Mouse (Mus musculus): Measurements from ENCODE around the gene Slc9a2. TPM values are rescaled to one million over a fixed set of nuclear protein-coding genes. Genes with fewer than 3 reads are reported as not detected.
A peak's percentile ranks its signal among the peaks of the same experiment; 100 is the strongest.

The Slc9a2 gene
- polyA plus RNA-seq, 1 experiment from 2014 or later, result not detected

DNA sequence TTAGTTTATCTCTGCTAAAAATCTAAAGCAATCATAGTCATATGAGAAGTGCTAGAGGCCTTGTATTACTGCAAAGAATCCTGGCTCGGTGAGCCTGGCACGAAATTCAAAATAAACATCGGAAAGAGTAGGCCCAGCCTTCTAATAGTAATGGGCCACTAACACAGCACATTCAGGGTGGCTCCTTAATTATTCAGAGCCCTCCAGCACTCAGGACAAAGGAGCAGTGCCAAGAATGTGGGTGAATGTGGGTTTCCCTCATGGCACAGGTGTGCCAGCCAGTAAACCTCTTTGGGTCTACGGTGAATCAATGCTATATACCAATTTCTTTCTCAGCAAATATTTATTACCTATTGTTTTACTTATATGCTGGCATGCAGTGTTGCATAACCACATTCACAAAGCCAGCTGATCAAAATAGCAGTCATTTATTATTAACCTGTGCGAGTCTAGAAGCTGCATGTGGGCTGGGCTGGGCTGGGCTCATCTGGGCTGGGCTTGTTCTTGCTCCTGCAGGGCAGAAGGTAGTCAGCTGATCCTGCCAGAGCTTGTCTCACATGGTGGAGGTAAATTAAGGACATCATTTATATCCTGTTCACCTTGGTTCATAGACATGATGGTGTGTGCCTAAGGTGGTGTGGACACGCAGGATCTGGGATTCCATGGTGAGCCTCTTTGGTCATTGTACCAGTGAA is 79.5 kb downstream of the Slc9a2 start:
- WGBS, result 70% methylated on average over 6 of the region's 6 CpGs

DNA sequence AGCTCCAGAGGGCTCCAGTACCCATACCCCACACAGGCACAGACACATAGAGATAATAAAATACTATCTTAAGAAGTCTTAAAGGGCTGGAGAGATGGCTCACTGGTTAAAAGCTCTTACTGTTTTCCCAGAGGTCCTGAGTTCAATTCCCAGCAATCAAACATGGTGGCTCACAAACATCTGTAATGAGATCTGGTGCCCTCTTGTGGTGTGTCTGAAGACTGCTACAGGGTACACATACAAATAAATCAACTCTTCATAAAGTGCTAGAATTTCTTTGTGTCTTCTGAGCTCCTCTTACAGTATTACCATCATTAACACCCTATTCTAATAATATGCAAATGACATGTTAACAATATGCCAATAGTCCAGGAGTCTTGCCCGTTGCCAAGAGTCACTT is 83.7 kb downstream of the Slc9a2 start:
- Histone ChIP-seq H3K27ac (ENCODE audit: low read depth) (no peak overlapping the region), H3K9me3 (ENCODE audit: low read depth, low read length) (no peaks in the 10 kb centered on the region), H3K4me1 (ENCODE audit: insufficient read depth) (no peaks in the 10 kb centered on the region), H3K9ac (no peak overlapping the region), H3K4me3 (ENCODE audit: low read depth, low read length) (no peak overlapping the region), H3K4me2 (no peak overlapping the region), H3K36me3 (ENCODE audit: insufficient read depth) (no peaks in the 10 kb centered on the region), H3K27me3 (ENCODE audit: insufficient read depth, low read length) (no peaks in the 10 kb centered on the region)
- 90% methylated on average over 1 of the region's 1 CpGs for WGBS
- no peak for ATAC-seq (ENCODE audit: insufficient read depth)
- no peak for DNase-seq
- TF ChIP-seq CTCF (IDR thresholded peaks at IDR 0.05; ENCODE audit: low read depth), result no peak

More for the DNA sequence above, 79.5 kb downstream of the Slc9a2 start:
- DNase-seq (no peak), ATAC-seq (ENCODE audit: insufficient read depth) (no peak)
- Histone ChIP-seq H3K9ac (no peak overlapping the region), H3K27ac (ENCODE audit: low read depth) (no peak overlapping the region), H3K4me3 (ENCODE audit: low read depth, low read length) (no peak overlapping the region), H3K9me3 (ENCODE audit: low read depth, low read length) (no peaks in the 10 kb centered on the region), H3K4me2 (no peak overlapping the region), H3K4me1 (ENCODE audit: insufficient read depth) (no peaks in the 10 kb centered on the region), H3K27me3 (ENCODE audit: insufficient read depth, low read length) (no peaks in the 10 kb centered on the region), H3K36me3 (ENCODE audit: insufficient read depth) (no peaks in the 10 kb centered on the region)
- no peak for TF ChIP-seq CTCF (IDR thresholded peaks at IDR 0.05; ENCODE audit: low read depth)

DNA sequence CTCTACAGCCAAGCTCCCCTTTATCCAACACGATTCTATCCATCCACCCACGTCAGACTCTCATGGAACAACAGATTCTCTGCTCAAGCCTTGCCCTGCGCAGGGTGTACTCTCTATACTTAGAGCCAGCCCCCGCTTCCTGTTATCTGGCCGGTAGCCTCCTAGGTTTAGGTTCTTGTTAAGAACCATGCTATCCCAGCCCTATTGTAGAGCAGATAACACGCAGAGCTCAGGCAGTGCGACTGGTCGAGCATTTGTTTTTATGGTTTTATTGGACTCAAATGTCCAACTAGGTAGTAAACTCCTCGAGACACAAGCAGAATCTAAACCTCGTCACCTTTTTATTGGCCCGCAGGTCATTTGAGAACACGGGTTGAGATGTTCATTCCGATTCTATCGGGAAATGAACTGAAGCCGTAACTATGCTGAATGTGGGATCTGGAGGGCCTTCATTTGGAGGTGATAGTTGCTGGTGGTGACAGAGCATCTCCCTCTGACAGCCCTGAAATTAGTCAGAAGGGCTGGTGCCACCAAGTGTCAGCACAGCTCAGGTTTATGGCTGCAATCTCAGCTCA is 84.4 kb downstream of the Slc9a2 start:
- no peak overlapping the region for H3K4me3 ChIP-seq (ENCODE audit: low read depth, low read length)
- 83% methylated on average over 15 of the region's 15 CpGs for WGBS
- no peak overlapping the region for H3K9ac ChIP-seq
- DNase-seq, result no peak
- H3K27me3 ChIP-seq (ENCODE audit: insufficient read depth, low read length), result no peaks in the 10 kb centered on the region
- no peak overlapping the region for H3K27ac ChIP-seq (ENCODE audit: low read depth)
- no peak overlapping the region for H3K4me2 ChIP-seq
- H3K4me1 ChIP-seq (ENCODE audit: insufficient read depth), result no peaks in the 10 kb centered on the region
- ATAC-seq (ENCODE audit: insufficient read depth), result no peak
- no peak for TF ChIP-seq CTCF (IDR thresholded peaks at IDR 0.05; ENCODE audit: low read depth)
- no peaks in the 10 kb centered on the region for H3K9me3 ChIP-seq (ENCODE audit: low read depth, low read length)
- H3K36me3 ChIP-seq (ENCODE audit: insufficient read depth), result no peaks in the 10 kb centered on the region

DNA sequence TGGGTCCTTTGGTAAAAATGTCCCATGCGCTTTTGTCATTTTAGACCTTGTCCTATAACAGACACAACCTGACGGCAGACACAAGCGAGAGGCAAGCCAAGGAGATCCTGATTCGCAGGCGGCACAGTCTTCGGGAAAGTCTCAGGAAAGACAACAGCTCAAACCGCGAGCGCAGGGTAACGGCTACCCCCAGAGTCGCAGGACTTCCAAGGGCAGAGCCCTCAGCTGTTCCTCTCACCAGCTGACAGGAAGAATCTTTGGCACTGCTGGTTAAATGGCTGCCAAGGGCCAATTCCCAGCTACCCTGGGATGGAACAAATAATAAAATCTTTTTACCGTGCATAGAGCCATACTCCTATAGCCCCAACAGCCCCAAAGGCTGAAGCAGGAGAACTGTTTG is 85.1 kb downstream of the Slc9a2 start:
- ATAC-seq (ENCODE audit: insufficient read depth) (no peak), DNase-seq (no peak)
- no peaks in the 10 kb centered on the region for H3K36me3 ChIP-seq (ENCODE audit: insufficient read depth)
- WGBS, result 79% methylated on average over 12 of the region's 12 CpGs
- no peak overlapping the region for H3K27ac ChIP-seq (ENCODE audit: low read depth)
- no peaks in the 10 kb centered on the region for H3K9me3 ChIP-seq (ENCODE audit: low read depth, low read length)
- H3K4me3 ChIP-seq (ENCODE audit: low read depth, low read length), result no peak overlapping the region
- TF ChIP-seq CTCF (IDR thresholded peaks at IDR 0.05; ENCODE audit: low read depth), result no peak
- H3K9ac ChIP-seq, result no peak overlapping the region
- H3K4me1 ChIP-seq (ENCODE audit: insufficient read depth), result no peaks in the 10 kb centered on the region
- H3K4me2 ChIP-seq, result no peak overlapping the region
- no peaks in the 10 kb centered on the region for H3K27me3 ChIP-seq (ENCODE audit: insufficient read depth, low read length)

DNA sequence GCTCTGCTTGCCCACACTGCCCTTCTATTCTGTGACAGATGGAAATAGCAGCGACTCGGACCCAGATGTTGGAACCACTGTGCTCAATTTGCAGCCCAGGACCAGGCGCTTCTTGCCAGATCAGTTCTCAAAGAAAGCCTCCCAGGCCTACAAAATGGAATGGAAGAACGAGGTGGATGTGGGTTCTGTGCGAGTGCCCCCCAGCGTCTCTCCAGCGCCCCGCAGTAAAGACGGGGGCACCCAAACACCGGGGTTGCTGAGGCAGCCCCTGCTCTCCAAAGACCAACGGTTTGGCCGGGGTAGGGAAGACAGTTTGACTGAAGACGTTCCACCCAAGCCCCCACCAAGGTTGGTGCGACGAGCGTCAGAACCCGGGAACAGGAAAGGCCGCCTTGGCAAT is 87.2 kb downstream of the Slc9a2 start:
- Histone ChIP-seq H3K27ac (ENCODE audit: low read depth) (no peak overlapping the region), H3K9me3 (ENCODE audit: low read depth, low read length) (no peaks in the 10 kb centered on the region), H3K4me3 (ENCODE audit: low read depth, low read length) (no peak overlapping the region), H3K4me2 (no peak overlapping the region), H3K9ac (no peak overlapping the region), H3K4me1 (ENCODE audit: insufficient read depth) (no peaks in the 10 kb centered on the region), H3K36me3 (ENCODE audit: insufficient read depth) (no peaks in the 10 kb centered on the region), H3K27me3 (ENCODE audit: insufficient read depth, low read length) (no peaks in the 10 kb centered on the region)
- ATAC-seq (ENCODE audit: insufficient read depth) (no peak), DNase-seq (no peak)
- no peak for TF ChIP-seq CTCF (IDR thresholded peaks at IDR 0.05; ENCODE audit: low read depth)
- 78% methylated on average over 18 of the region's 18 CpGs for WGBS

DNA sequence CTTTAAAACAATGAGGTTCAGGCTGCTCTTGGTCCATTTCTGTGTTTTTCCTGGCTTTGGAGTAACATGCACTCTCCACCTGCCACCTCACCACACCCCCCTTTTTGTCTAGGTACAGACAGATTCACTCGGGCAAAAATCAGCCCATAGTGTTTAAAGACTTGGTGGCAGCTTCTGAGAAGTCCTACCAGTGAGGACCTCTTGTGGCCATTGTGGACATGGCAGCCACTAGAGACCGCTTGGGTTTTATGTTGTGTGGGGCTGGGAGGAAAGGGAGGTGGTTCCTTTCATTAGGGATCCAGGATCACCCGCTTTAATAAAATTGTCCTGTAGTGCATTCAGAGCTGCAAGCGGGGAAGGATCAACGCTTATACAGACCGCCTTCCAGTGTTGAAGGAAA is 88.2 kb downstream of the Slc9a2 start:
- no peaks in the 10 kb centered on the region for H3K27me3 ChIP-seq (ENCODE audit: insufficient read depth, low read length)
- H3K4me3 ChIP-seq (ENCODE audit: low read depth, low read length), result no peak overlapping the region
- H3K36me3 ChIP-seq (ENCODE audit: insufficient read depth), result no peaks in the 10 kb centered on the region
- no peak overlapping the region for H3K9ac ChIP-seq
- TF ChIP-seq CTCF (IDR thresholded peaks at IDR 0.05; ENCODE audit: low read depth), result peak; percentile 70
- H3K9me3 ChIP-seq (ENCODE audit: low read depth, low read length), result no peaks in the 10 kb centered on the region
- DNase-seq (peak; percentile 65), ATAC-seq (ENCODE audit: insufficient read depth) (peak; percentile 31; the same call in 1 of the 2 replicates)
- no peaks in the 10 kb centered on the region for H3K4me1 ChIP-seq (ENCODE audit: insufficient read depth)
- no peak overlapping the region for H3K27ac ChIP-seq (ENCODE audit: low read depth)
- WGBS, result 32% methylated on average over 6 of the region's 6 CpGs
- no peak overlapping the region for H3K4me2 ChIP-seq

DNA sequence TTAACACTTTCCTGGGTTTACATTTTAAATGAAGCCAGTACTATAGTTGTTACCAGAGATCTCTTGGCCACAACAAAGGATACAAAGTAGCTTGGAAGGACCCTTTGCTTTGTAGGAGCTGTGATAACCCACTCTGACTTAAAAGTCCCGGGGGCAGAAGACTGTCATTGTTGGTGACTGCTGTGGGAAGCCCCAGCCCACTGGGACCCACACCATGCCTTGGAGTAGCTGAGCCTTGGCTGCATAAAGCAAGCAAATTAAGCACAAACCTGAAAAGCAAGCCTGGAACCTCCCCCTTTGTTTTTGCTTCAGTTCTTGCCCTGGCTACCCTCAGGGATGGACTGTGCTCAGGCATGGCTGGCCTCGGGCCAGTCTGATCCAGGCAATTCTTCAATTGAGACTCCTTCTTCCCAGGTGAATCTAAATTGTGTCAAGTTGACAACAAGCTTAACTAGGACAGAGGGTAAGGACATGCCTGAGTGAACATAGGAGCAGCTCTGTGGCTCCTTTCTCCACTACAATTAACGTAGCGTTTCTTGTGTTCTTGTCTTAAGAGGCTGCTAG is 89.0 kb downstream of the Slc9a2 start:
- no peaks in the 10 kb centered on the region for H3K27me3 ChIP-seq (ENCODE audit: insufficient read depth, low read length)
- no peaks in the 10 kb centered on the region for H3K4me1 ChIP-seq (ENCODE audit: insufficient read depth)
- no peak overlapping the region for H3K27ac ChIP-seq (ENCODE audit: low read depth)
- ATAC-seq (ENCODE audit: insufficient read depth), result no peak
- WGBS, result 75% methylated on average over 4 of the region's 4 CpGs
- H3K9me3 ChIP-seq (ENCODE audit: low read depth, low read length), result no peaks in the 10 kb centered on the region
- no peak overlapping the region for H3K9ac ChIP-seq
- H3K36me3 ChIP-seq (ENCODE audit: insufficient read depth), result no peaks in the 10 kb centered on the region
- TF ChIP-seq CTCF (IDR thresholded peaks at IDR 0.05; ENCODE audit: low read depth), result no peak
- no peak overlapping the region for H3K4me3 ChIP-seq (ENCODE audit: low read depth, low read length)
- DNase-seq, result no peak
- H3K4me2 ChIP-seq, result no peak overlapping the region
